Mouse (Mus musculus): Measurements from ENCODE around the gene Pmp22. TPM values are rescaled to one million over a fixed set of nuclear protein-coding genes. Genes with fewer than 3 reads are reported as not detected.

The Pmp22 gene
- total and polyA plus RNA-seq, 3 experiments: not detected

GRCm38 (mm10) chr11:63129840-63130239 is 1.1 kb downstream of the Pmp22 start:
- Histone ChIP-seq H3K79me2 (ENCODE audit: control insufficient read depth, insufficient read depth, low read length, poor library complexity) (no peaks in the 10 kb centered on the region), H3K4me3 (ENCODE audit: control insufficient read depth in 1 of 2, insufficient read depth in 1 of 2, low read depth in 2 of 2, low read length in 2 of 2) (no peak overlapping the region), H3K27me3 (ENCODE audit: control insufficient read depth in 1 of 2, insufficient read depth in 2 of 2, low read length in 2 of 2) (no peaks in the 10 kb centered on the region), H3K9ac (ENCODE audit: control insufficient read depth, low read depth, low read length, poor library complexity, severe bottlenecking) (no peak overlapping the region), H3K9me3 (replicated peaks; ENCODE audit: insufficient read depth, low read length) (no peaks in the 10 kb centered on the region), H3K36me3 (ENCODE audit: control insufficient read depth in 1 of 2, insufficient read depth in 2 of 2, low read length in 2 of 2) (no peaks in the 10 kb centered on the region), H3K27ac (ENCODE audit: control insufficient read depth, low read depth, low read length) (no peak overlapping the region), H3K4me1 (ENCODE audit: control insufficient read depth in 1 of 2, insufficient read depth in 2 of 2, low read length in 2 of 2) (no peaks in the 10 kb centered on the region)
- DNase-seq (ENCODE audit: low read depth, low spot score): no peak
- TF ChIP-seq NELFE (IDR thresholded peaks at IDR 0.05; ENCODE audit: low read depth, low read length): no peak
- TF ChIP-seq MEF2A (IDR thresholded peaks at IDR 0.05; ENCODE audit: extremely low read depth, insufficient replicate concordance, low read depth, low read length, poor library complexity, severe bottlenecking): no peak
- TF ChIP-seq NRF1 (IDR thresholded peaks at IDR 0.05; ENCODE audit: insufficient read depth, low read depth, low read length, poor library complexity, severe bottlenecking): no peak
- TF ChIP-seq EP300 (IDR thresholded peaks at IDR 0.05; ENCODE audit: low read depth in 1 of 2, low read length in 2 of 2): no peak
- TF ChIP-seq HCFC1 (IDR thresholded peaks at IDR 0.05; ENCODE audit: low read depth, low read length): no peak
- TF ChIP-seq GATA1 (IDR thresholded peaks at IDR 0.05; ENCODE audit: low read depth, low read length): no peak
- no peak for TF ChIP-seq ZNF384 (IDR thresholded peaks at IDR 0.05; ENCODE audit: low read depth, low read length)
- no peak for TF ChIP-seq CTCF (IDR thresholded peaks at IDR 0.05 in 2 of 3, conservative IDR thresholded peaks at IDR 0.05 in 1 of 3; ENCODE audit: control insufficient read depth in 1 of 3, insufficient read depth in 1 of 3, low read depth in 2 of 3, low read length in 3 of 3, poor library complexity in 1 of 3, severe bottlenecking in 1 of 3)
- TF ChIP-seq E2F4 (IDR thresholded peaks at IDR 0.05; ENCODE audit: borderline replicate concordance, low read depth, low read length): no peak
- no peak for TF ChIP-seq MAZ (IDR thresholded peaks at IDR 0.05; ENCODE audit: low read depth, low read length)
- no peak for TF ChIP-seq KAT2A (conservative IDR thresholded peaks at IDR 0.05; ENCODE audit: low read depth, low read length)
- no peak for TF ChIP-seq ZC3H11A (IDR thresholded peaks at IDR 0.05; ENCODE audit: low read depth, low read length)

- no peak for DNase-seq (ENCODE audit: low read depth, low spot score)
- H3K4me1 ChIP-seq (ENCODE audit: control insufficient read depth in 1 of 2, insufficient read depth in 2 of 2, low read length in 2 of 2): no peaks in the 10 kb centered on the region
- no peak overlapping the region for H3K27ac ChIP-seq (ENCODE audit: control insufficient read depth, low read depth, low read length)
- no peaks in the 10 kb centered on the region for H3K27me3 ChIP-seq (ENCODE audit: control insufficient read depth in 1 of 2, insufficient read depth in 2 of 2, low read length in 2 of 2)
- no peaks in the 10 kb centered on the region for H3K9me3 ChIP-seq (replicated peaks; ENCODE audit: insufficient read depth, low read length)
- TF ChIP-seq UBTF (IDR thresholded peaks at IDR 0.05; ENCODE audit: borderline replicate concordance, insufficient read depth, low read depth, low read length) (no peak), GATA1 (IDR thresholded peaks at IDR 0.05; ENCODE audit: low read depth, low read length) (no peak), NELFE (IDR thresholded peaks at IDR 0.05; ENCODE audit: low read depth, low read length) (no peak), USF1 (IDR thresholded peaks at IDR 0.05; ENCODE audit: low read depth, low read length) (no peak), USF2 (IDR thresholded peaks at IDR 0.05; ENCODE audit: borderline replicate concordance in 1 of 2, insufficient read depth in 1 of 2, low read depth in 1 of 2, low read length in 2 of 2) (no peak)
- no peak overlapping the region for H3K9ac ChIP-seq (ENCODE audit: control insufficient read depth, low read depth, low read length, poor library complexity, severe bottlenecking)
- H3K79me2 ChIP-seq (ENCODE audit: control insufficient read depth, insufficient read depth, low read length, poor library complexity): no peaks in the 10 kb centered on the region
- H3K36me3 ChIP-seq (ENCODE audit: control insufficient read depth in 1 of 2, insufficient read depth in 2 of 2, low read length in 2 of 2): no peaks in the 10 kb centered on the region
- no peak overlapping the region for H3K4me3 ChIP-seq (ENCODE audit: control insufficient read depth in 1 of 2, insufficient read depth in 1 of 2, low read depth in 2 of 2, low read length in 2 of 2)
Observed at GRCm38 (mm10) chr11:63130497-63130896, 1.7 kb downstream of the Pmp22 start.
